Mouse (Mus musculus): ENCODE measurements around the gene Shld2. TPM values are rescaled to one million over a fixed set of nuclear protein-coding genes. Genes with fewer than 3 reads are reported as not detected.

Shld2 gene
- 4.6 and 5.8 TPM in 2 replicates for polyA plus RNA-seq (2012; rRNA removed)

DNA sequence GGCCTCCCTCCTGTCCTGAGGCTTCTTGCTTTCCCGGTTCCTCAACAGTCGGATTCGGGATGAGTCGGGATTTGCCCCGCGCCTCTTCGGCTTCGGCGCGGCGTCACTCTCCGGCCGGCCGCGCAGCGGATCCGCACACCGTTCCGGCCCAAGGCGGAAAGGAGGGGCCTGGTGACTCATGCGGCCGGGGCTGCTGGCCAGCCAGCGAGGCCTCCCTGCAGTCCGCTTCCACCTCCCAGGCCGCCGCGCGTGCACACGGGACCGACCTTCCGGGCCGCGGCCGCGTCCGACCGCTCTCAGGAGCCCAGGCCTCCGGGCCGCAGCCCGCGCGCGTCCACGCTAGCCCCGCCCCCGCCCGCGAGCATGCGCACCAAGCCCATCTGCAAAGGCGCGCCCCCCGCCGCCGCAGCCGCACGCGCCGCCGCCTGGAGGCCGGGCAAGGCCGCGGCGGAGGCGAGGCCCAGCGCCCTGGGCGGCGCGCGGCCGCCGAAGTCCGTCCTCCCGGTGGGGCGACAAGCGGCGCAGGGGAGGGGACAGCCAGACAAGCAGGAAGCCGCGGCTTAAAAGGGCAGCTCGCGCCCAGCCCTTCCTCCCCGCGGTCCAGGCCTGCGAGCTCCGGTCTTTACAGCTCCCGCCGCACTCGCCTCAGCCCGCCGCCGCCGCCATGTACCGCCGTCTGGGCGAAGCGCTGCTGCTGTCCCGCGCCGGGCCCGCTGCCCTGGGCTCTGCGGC, at the start of gene Shld2, which contains the start of gene Glud1:
Gene Shld2 (minus strand): TSS at position 260 of the 732 bp plus-strand sequence.
Gene Glud1 (plus strand): TSS at position 494 of the 732 bp plus-strand sequence.

DNA sequence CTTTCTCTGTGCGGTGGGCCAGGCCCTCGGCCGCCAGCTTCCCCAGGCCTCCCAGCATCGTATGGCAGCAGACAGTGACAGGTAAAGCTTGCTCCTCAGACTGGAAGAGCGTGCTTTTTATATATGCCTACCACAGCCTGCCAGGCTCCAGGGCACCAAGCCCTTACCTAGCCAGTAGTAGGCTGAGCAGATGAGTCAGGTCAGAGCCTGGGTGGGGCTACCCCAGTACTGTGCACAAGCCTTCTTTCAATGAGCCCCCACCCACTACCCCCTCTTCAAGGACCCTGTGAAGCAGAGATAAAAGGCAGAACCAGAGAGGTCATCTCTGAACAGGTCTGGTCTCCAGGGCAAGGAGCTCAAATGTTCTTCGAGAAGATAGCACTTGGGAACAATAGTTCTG, 45.0 kb upstream of the Shld2 start, which contains the start of gene Fam25c:
Gene Fam25c (minus strand): TSS at position 133 of the 400 bp plus-strand sequence.

DNA sequence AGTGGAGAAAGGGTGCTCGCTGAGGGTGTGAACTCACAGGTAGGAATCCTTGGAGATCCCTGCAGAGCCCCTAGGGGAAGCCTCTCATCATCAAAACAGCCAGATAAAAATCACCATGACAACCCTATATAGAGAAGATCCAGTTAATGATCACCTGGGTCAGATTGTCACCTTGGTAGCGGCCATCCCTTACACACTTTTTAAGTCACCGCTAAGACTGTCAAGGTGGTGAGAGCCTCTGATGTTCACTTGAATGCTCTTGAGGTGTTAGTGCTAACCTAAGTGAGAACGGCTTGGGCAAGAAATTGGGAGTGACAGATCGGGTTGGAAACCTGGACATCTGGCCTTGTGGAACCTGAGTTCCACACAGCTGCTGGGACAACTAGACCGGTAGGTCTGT, 91.0 kb downstream of the Shld2 start, which contains the start of gene Syt15:
Gene Syt15 (plus strand): TSS at position 301 of the 400 bp plus-strand sequence.

DNA sequence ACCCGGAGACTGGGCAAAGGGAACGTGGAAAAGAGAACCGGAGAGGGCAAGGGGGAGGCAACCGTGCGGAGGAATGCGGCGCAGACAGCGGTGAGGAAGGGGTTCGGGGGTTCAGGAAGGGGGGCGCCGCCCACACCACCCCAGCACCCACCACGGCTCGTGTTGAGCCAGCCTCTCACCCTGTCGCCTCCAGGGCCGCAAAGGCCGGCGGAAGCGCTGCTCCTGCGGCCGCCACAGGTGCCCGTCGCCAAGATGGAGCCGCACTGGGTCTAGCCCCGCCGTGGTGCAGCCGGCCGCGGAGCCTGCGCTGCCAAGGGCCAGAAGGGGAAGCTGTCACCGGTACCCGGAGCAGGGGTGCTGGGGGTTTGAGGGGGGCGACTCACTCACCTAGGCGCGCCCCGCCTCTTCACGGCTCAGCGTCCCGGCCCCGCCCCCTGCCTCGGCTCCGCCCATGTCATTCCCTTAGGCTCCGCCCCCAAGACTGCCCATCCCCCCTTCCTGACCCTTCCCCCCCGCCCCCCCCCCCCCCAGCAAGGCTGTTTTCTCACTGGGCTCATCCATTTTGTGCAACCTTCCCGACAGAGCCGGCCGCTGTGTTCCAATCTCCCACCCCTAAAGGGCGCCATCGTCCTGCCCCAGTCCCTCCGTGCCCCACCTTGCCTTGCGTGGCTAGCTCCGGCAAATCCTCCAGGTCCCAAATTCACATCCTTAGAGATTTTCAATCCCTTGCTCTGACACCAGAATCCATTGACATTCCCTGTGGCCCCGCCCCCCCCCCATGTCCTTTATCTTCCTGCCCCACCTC, 108.9 kb downstream of the Shld2 start, which contains the start of gene Gprin2:
Gene Gprin2 (minus strand): TSS at position 423 of the 805 bp plus-strand sequence.

Other genes starting within 250 kb of the Shld2 start
- gene Anxa8, start 224.5 kb downstream of the Shld2 start, polyA plus RNA-seq (2012; rRNA removed): 0.66 and 1.5 TPM in 2 replicates
- not detected in 2 replicates for gene A630023A22Rik, start 207.7 kb downstream of the Shld2 start, polyA plus RNA-seq (2012; rRNA removed)
- gene Npy4r, start 158.0 kb downstream of the Shld2 start, polyA plus RNA-seq (2012; rRNA removed): 0.02 and 0.04 TPM in 2 replicates
- gene Gprin2, start 108.8 kb downstream of the Shld2 start, polyA plus RNA-seq (2012; rRNA removed): 1.3 and 1.4 TPM in 2 replicates
- 0.25 and 0.26 TPM in 2 replicates for gene Syt15, start 90.9 kb downstream of the Shld2 start, polyA plus RNA-seq (2012; rRNA removed)
- gene Glud1, start 234 bp upstream of the Shld2 start, polyA plus RNA-seq (2012; rRNA removed): 74.9 and 121 TPM in 2 replicates
- gene Fam25c, start 44.9 kb upstream of the Shld2 start, polyA plus RNA-seq (2012; rRNA removed): not detected in 2 replicates
- gene Sncg, start 64.3 kb upstream of the Shld2 start, polyA plus RNA-seq (2012; rRNA removed): 82.5 and 132 TPM in 2 replicates
- 4.0 and 5.0 TPM in 2 replicates for gene Mmrn2, start 65.0 kb upstream of the Shld2 start, polyA plus RNA-seq (2012; rRNA removed)
- 29.4 and 52.5 TPM in 2 replicates for gene Bmpr1a, start 192.8 kb upstream of the Shld2 start, polyA plus RNA-seq (2012; rRNA removed)
- gene 9230112D13Rik, start 212.3 kb upstream of the Shld2 start, polyA plus RNA-seq (2012; rRNA removed): not detected in 2 replicates

Measured in central nervous system, embryonic 11.5 days (tissue).